Mouse (Mus musculus): ENCODE data around the gene Tmem213. TPM values are rescaled to one million over a fixed set of nuclear protein-coding genes. Genes with fewer than 3 reads are reported as not detected.

Gene Tmem213
- polyA plus RNA-seq, 1 experiment, result not detected

DNA sequence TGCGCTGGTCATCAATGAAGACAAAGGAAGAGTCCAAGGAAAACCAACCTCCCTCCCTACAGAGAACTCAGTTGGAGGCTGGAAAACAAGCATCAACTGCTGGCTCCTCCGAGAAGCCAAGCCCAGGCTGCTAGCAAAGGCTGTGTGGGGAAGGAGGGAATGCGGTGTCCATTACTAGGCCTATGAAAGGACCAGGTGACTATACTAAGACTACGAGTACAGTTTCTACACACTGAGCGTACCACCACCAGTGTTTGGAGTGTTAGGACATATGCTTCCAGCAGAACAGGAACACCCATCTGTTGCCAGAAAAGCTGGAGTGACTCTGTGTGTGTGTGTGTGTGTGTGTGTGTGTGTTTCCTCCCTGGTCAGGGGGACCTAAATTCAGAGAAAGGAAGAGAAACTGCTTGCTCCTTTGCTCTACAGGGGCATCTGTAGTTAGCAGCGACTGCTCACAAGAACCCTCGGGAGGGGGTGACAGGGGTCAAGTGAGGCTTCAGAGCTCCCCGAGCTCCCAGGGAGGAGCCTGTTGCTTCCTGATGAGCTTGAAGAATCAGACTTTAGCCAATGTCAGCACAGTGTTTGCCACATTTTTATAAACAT, 36.5 kb downstream of the Tmem213 start:
- TF ChIP-seq CTCF (IDR thresholded peaks at IDR 0.05; ENCODE audit: borderline replicate concordance, insufficient read depth, low read length), result no peak
- TF ChIP-seq POLR2A (IDR thresholded peaks at IDR 0.05; ENCODE audit: low read depth, low read length), result no peak
- Histone ChIP-seq H3K4me3 (ENCODE audit: insufficient read depth, low read length) (no peak overlapping the region), H3K4me1 (ENCODE audit: control insufficient read depth, insufficient read depth, low read length) (peaks cover 17% of the 10 kb centered on the region), H3K27ac (ENCODE audit: insufficient read depth, low read length) (peak overlapping the region; percentile 73)

DNA sequence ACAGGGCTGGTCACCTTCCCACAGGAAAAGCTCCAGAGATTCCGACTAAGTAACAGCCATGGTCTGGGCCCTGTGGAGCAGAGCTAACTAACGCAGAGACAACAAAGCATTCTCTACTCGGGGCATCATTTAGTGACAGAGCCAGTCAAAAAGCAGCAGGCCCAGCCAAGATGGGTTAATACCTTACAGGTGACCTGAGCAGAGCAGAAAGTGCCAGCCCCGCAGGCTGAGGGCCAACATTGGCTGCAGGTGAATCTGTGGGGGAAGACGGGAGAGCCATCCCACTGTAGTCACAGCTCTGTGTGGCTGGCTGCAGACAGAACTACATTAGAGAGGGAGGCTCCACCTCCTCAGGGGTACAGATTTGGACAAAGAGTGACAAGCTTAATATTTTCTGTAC, 38.2 kb downstream of the Tmem213 start:
- Histone ChIP-seq H3K4me3 (ENCODE audit: insufficient read depth, low read length) (no peak overlapping the region), H3K27ac (ENCODE audit: insufficient read depth, low read length) (no peak overlapping the region), H3K4me1 (ENCODE audit: control insufficient read depth, insufficient read depth, low read length) (peaks cover 17% of the 10 kb centered on the region)
- TF ChIP-seq POLR2A (IDR thresholded peaks at IDR 0.05; ENCODE audit: low read depth, low read length) (no peak), CTCF (IDR thresholded peaks at IDR 0.05; ENCODE audit: borderline replicate concordance, insufficient read depth, low read length) (no peak)

DNA sequence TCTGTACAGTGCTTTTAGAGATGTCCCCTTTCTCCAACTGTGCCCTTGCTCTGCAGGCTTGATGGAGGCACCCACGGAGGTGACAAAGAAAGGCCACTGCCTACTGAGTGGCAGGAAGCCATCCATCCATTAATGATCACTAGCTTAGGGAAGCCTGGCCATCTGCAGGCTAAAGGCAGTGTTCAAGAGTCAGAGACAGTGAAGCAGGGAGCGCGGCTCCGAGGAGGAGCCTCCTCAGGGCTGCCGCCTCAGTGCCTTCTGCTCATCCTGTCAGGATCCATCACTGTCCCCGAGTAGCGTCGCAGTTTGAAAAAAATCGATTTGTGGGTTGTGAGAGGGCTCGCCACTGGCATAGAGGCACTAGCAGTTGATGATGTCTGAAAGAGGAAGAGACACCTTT, 39.6 kb downstream of the Tmem213 start:
- peaks cover 16% of the 10 kb centered on the region for H3K4me1 ChIP-seq (ENCODE audit: control insufficient read depth, insufficient read depth, low read length)
- TF ChIP-seq POLR2A (IDR thresholded peaks at IDR 0.05; ENCODE audit: low read depth, low read length), result no peak
- no peak for TF ChIP-seq CTCF (IDR thresholded peaks at IDR 0.05; ENCODE audit: borderline replicate concordance, insufficient read depth, low read length)
- no peak overlapping the region for H3K27ac ChIP-seq (ENCODE audit: insufficient read depth, low read length)
- H3K4me3 ChIP-seq (ENCODE audit: insufficient read depth, low read length), result no peak overlapping the region

DNA sequence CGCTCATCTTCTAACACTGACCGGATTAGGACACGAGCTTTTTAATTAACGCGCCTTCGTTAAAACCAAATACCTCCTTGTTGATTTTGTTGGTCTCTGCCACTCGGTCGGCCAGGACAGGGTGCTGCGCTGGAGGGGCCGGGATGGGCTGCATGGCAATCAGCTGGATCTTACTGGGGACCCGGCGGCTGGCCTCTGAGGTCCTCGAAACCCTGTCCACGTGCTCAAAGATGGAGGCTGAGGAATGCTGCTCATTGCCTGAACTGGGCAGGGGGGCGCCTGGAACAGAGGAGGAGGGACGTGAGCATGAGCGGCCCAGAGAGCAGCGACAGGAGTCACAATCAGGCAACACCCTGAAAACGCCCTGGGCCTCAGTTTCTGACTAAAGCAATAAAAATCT, 40.4 kb downstream of the Tmem213 start:
- H3K4me1 ChIP-seq (ENCODE audit: control insufficient read depth, insufficient read depth, low read length), result peaks cover 10% of the 10 kb centered on the region; the same call in 1 of the 2 replicates
- no peak overlapping the region for H3K27ac ChIP-seq (ENCODE audit: insufficient read depth, low read length)
- TF ChIP-seq POLR2A (IDR thresholded peaks at IDR 0.05; ENCODE audit: low read depth, low read length) (no peak), CTCF (IDR thresholded peaks at IDR 0.05; ENCODE audit: borderline replicate concordance, insufficient read depth, low read length) (no peak)
- no peak overlapping the region for H3K4me3 ChIP-seq (ENCODE audit: insufficient read depth, low read length)

DNA sequence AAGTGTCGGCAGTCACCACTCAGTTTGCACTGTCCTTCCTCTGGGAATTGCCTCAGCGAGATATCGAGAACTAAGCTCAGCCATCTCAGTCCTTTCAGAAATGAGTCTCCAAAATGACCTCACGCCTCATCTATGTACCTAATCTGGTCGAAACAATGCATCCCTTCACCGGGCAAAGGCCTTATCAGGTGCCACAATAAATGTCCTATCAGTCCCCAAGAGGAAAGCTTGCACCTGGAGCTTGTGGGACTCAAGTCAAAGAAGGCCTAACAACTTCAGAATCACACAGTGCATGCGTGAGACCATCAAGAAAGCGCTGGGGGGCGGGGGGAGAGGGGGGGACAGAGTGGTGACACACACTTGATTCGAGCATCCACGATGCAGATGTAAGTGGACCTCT, 43.2 kb downstream of the Tmem213 start:
- no peak overlapping the region for H3K27ac ChIP-seq (ENCODE audit: insufficient read depth, low read length)
- no peak overlapping the region for H3K4me3 ChIP-seq (ENCODE audit: insufficient read depth, low read length)
- TF ChIP-seq POLR2A (IDR thresholded peaks at IDR 0.05; ENCODE audit: low read depth, low read length) (no peak), CTCF (IDR thresholded peaks at IDR 0.05; ENCODE audit: borderline replicate concordance, insufficient read depth, low read length) (no peak)
- peaks cover 3% of the 10 kb centered on the region; the same call in 1 of the 2 replicates for H3K4me1 ChIP-seq (ENCODE audit: control insufficient read depth, insufficient read depth, low read length)

DNA sequence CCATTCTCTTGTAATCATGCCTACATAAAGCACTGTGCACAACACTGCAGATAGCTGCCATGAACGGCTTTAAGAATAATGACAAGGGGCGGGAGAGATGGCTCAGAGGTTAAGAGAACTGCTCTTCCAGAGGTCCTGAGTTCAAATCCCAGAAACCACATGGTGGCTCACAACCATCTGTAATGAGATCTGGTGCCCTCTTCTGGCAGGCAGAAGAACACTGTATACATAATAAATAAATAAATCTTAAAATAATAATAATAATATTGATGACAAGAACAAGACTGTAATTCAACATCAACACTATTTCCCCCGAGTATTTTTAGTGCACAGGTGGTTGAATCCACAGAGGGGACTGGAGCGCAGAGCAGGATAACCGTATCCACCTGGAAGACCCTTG, 47.1 kb downstream of the Tmem213 start:
- TF ChIP-seq CTCF (IDR thresholded peaks at IDR 0.05; ENCODE audit: borderline replicate concordance, insufficient read depth, low read length) (no peak), POLR2A (IDR thresholded peaks at IDR 0.05; ENCODE audit: low read depth, low read length) (no peak)
- no peak overlapping the region for H3K27ac ChIP-seq (ENCODE audit: insufficient read depth, low read length)
- H3K4me3 ChIP-seq (ENCODE audit: insufficient read depth, low read length), result no peak overlapping the region
- no peaks in the 10 kb centered on the region for H3K4me1 ChIP-seq (ENCODE audit: control insufficient read depth, insufficient read depth, low read length)

DNA sequence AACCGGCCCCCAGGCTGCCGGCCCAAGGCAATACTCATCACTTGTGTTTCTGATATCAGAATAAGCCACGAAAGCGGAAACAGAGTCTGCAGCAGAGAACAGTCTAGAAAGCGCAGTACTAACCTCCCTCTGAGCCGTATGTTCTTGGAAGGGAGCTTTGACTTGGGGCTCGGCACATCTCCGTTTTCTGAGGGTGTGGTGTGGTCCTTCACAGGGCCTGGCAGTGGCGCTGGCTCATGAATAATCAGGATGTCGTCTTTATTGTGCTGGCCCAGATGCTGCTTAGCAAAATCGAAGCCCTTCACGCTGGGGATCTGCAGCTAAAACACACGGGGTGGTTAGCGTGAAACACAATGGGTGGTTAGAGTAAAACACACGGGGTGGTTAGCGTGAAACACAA, 48.9 kb downstream of the Tmem213 start:
- TF ChIP-seq POLR2A (IDR thresholded peaks at IDR 0.05; ENCODE audit: low read depth, low read length) (no peak), CTCF (IDR thresholded peaks at IDR 0.05; ENCODE audit: borderline replicate concordance, insufficient read depth, low read length) (no peak)
- no peaks in the 10 kb centered on the region for H3K4me1 ChIP-seq (ENCODE audit: control insufficient read depth, insufficient read depth, low read length)
- no peak overlapping the region for H3K4me3 ChIP-seq (ENCODE audit: insufficient read depth, low read length)
- H3K27ac ChIP-seq (ENCODE audit: insufficient read depth, low read length), result no peak overlapping the region

DNA sequence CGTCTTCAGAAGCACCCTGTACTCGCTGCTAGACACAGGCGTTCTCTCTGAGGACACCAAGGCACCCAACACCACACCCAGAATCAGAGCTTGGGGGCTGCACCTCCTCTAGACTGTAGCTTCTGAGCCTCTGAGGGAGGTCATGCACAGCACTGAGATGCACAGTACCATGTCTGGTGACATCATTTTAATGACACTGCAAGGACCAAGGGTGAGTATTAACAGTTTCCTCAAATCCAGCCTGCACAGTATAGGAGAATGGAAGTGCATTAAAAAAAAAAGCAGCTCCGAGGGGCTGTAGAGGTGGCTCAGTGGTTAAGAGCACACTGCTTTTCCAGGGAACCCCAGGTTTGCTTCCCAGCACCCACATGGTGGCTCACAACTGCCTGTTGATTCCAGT, 50.5 kb downstream of the Tmem213 start:
- no peak overlapping the region for H3K4me3 ChIP-seq (ENCODE audit: insufficient read depth, low read length)
- no peak overlapping the region for H3K27ac ChIP-seq (ENCODE audit: insufficient read depth, low read length)
- no peak for TF ChIP-seq CTCF (IDR thresholded peaks at IDR 0.05; ENCODE audit: borderline replicate concordance, insufficient read depth, low read length)
- no peak for TF ChIP-seq POLR2A (IDR thresholded peaks at IDR 0.05; ENCODE audit: low read depth, low read length)
- no peaks in the 10 kb centered on the region for H3K4me1 ChIP-seq (ENCODE audit: control insufficient read depth, insufficient read depth, low read length)

DNA sequence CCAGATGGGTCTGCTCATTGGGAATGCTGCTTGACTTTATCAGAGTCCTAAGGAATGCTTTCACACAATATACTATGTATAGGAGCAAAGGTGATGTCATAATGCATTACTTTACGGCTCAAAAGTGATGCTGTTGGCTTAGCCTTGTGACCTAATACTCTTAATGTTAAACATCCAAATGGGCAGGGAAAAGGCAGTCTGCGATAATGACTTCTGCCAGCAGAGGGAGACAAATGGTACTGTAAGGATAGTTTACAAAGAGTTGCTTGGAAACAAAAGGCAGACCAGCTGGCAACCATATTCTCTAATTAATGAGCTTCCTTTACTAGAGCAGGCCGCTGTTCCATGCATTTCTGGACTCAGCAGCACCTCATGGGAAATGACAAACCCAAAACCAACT, 51.0 kb downstream of the Tmem213 start:
- Histone ChIP-seq H3K27ac (ENCODE audit: insufficient read depth, low read length) (no peak overlapping the region), H3K4me3 (ENCODE audit: insufficient read depth, low read length) (no peak overlapping the region), H3K4me1 (ENCODE audit: control insufficient read depth, insufficient read depth, low read length) (no peaks in the 10 kb centered on the region)
- TF ChIP-seq POLR2A (IDR thresholded peaks at IDR 0.05; ENCODE audit: low read depth, low read length), result no peak
- no peak for TF ChIP-seq CTCF (IDR thresholded peaks at IDR 0.05; ENCODE audit: borderline replicate concordance, insufficient read depth, low read length)

DNA sequence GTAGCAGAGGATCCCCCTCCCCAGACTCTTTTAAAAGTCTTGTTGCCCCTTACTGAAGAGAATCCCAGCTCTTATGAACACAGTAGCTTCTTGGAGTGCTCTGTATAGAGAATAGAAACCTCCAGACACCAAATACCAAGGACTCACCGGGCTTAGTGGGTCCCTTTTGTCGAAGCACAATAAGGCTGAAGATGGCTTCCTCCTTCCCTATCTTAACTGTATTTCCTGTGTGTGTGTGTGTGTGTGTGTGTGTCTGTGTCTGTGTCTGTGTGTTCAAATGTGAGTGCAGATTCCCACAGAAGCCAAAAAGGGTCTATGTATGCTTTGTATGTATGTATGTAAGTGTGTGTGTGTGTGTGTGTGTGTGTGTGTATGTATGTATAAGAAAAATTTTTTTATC, 51.5 kb downstream of the Tmem213 start:
- H3K27ac ChIP-seq (ENCODE audit: insufficient read depth, low read length), result no peak overlapping the region

More for the DNA sequence above, 51.5 kb downstream of the Tmem213 start:
- no peak for TF ChIP-seq POLR2A (IDR thresholded peaks at IDR 0.05; ENCODE audit: low read depth, low read length)
- no peak overlapping the region for H3K4me3 ChIP-seq (ENCODE audit: insufficient read depth, low read length)
- H3K4me1 ChIP-seq (ENCODE audit: control insufficient read depth, insufficient read depth, low read length), result no peaks in the 10 kb centered on the region
